Mouse (Mus musculus) forebrain, embryonic 14.5 days (tissue): ENCODE results near the gene Gnas. TPM values are rescaled to one million over a fixed set of nuclear protein-coding genes. Genes with fewer than 3 reads are reported as not detected.
"Not testable (repeated sequence)": the region's sequence is repeated elsewhere in the genome, so short reads cannot be mapped to it uniquely, and the experiment has no call there.

Experiments
- ATAC-seq: fragments of 200-750 bp; cut with Nextera tagmentation; 2 replicates; pipeline ENCODE4 v1.8.0; 2017; ENCODE audit warnings: mild to moderate bottlenecking, moderate library complexity
- DNase-seq: peaks from one replicate; pipeline ENCODE4 v3.0.0-alpha.2; 2015; ENCODE audit warnings: low spot score
- H3K27ac ChIP-seq: fragments of 300-500 bp; sonication (generic); 2 replicates; pipeline ENCODE4 v1.5.1; 2014; ENCODE audit warnings: low read depth, mild to moderate bottlenecking, control low read depth, low read length, moderate library complexity
- H3K27me3 ChIP-seq: fragments of 300-500 bp; sonication (generic); replicated peaks from 2 replicates; pipeline ENCODE4 v1.6.1; 2014; ENCODE audit warnings: low read length, control low read depth, mixed read lengths; ENCODE audit not compliant: control insufficient read depth, insufficient read depth
- H3K36me3 ChIP-seq: fragments of 300-500 bp; sonication (generic); 2 replicates; pipeline ENCODE4 v1.6.1; 2014; ENCODE audit warnings: low read length, control low read depth; ENCODE audit not compliant: control insufficient read depth, insufficient read depth
- H3K4me1 ChIP-seq: fragments of 300-500 bp; sonication (generic); 2 replicates; pipeline ENCODE4 v1.6.1; 2014; ENCODE audit warnings: antibody characterized with exemption, low read length, control low read depth; ENCODE audit not compliant: control insufficient read depth, insufficient read depth
- H3K4me2 ChIP-seq: fragments of 300-500 bp; sonication (generic); 2 replicates; pipeline ENCODE4 v1.6.1; 2014; ENCODE audit warnings: mild to moderate bottlenecking, control low read depth, low read length
- H3K4me3 ChIP-seq: fragments of 300-500 bp; sonication (generic); 2 replicates; pipeline ENCODE4 v1.5.1; 2014; ENCODE audit warnings: low read depth, low read length, control low read depth
- H3K9ac ChIP-seq: fragments of 300-500 bp; sonication (generic); 2 replicates; pipeline ENCODE4 v1.6.1; 2014; ENCODE audit warnings: mild to moderate bottlenecking, low read length, control low read depth, moderate library complexity
- H3K9me3 ChIP-seq: fragments of 300-500 bp; sonication (generic); replicated peaks from 2 replicates; pipeline ENCODE4 v1.6.1; 2016; ENCODE audit warnings: low read length, control low read depth, mixed read lengths; ENCODE audit not compliant: control insufficient read depth
- WGBS: fragments of 180-500 bp; shearing (Covaris S2); extraction: QIAGEN DNeasy Blood & Tissue Kit; methylation state at CpG from one replicate; pipeline ENCODE4 v1.1.7; 2014; 5-methylcytosine and 5-hydroxymethylcytosine counted together
- polyA plus RNA-seq: library from polyadenylated mRNA; unstranded; fragments of >200 nt; fragmentation: Nextera tagmentation; extraction: Ambion mirVana; gene quantifications from 2 replicates; pipeline ENCODE4 v1.2.1, GENCODE M21; 2014

The Gnas gene
- polyA plus RNA-seq, 1 experiment from 2014 or later: 966 TPM

DNA sequence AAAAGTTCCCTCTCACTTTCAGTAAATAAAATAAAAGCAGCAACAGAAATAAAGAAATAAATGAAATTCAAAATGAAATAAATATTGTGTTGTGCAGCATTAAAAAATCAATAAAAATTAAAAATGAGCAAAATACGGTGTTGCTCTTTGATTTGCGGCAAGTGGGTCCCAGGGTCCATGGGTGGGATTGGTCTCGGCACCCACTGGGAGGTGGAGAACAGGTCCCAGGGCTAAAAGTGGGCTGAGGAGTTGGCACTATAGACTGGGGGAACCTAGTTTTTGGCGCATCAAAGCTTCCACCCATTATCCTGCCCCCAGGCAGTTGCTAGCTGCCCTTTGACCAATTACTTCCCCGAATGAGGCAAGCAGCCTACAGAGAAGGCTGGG lies 62.5 kb downstream of the Gnas start, which contains the start of gene Gm20721:
Gene Gm20721 (minus strand): TSS at position 101 of the 387 bp plus-strand sequence.
- no peak within 1 kb of the TSS for H3K27ac ChIP-seq
- H3K4me2 ChIP-seq: no peak within 1 kb of the TSS
- no peak within 1 kb of the TSS for H3K4me3 ChIP-seq
- no peak for DNase-seq
- no peak for ATAC-seq
- WGBS: 95% methylated on average over 5 of the region's 5 CpGs
- H3K27me3 ChIP-seq: no peaks in the 10 kb centered on the region
- H3K4me1 ChIP-seq: peaks cover 25% of the 10 kb centered on the region
- H3K9me3 ChIP-seq: no peaks in the 10 kb centered on the region
- H3K36me3 ChIP-seq: peaks cover 37% of the 10 kb centered on the region
- no peak within 1 kb of the TSS for H3K9ac ChIP-seq

GRCm38 (mm10) chr2:174346999-174347668 lies 63.0 kb downstream of the Gnas start:
- Histone ChIP-seq H3K36me3 (peaks cover 37% of the 10 kb centered on the region), H3K4me1 (peaks cover 25% of the 10 kb centered on the region)
- H3K27me3 ChIP-seq, ATAC-seq, H3K9ac ChIP-seq, DNase-seq, H3K9me3 ChIP-seq, H3K27ac ChIP-seq, H3K4me2 ChIP-seq, H3K4me3 ChIP-seq: not testable (repeated sequence)
- 95% methylated on average over 2 of the region's 2 CpGs for WGBS

DNA sequence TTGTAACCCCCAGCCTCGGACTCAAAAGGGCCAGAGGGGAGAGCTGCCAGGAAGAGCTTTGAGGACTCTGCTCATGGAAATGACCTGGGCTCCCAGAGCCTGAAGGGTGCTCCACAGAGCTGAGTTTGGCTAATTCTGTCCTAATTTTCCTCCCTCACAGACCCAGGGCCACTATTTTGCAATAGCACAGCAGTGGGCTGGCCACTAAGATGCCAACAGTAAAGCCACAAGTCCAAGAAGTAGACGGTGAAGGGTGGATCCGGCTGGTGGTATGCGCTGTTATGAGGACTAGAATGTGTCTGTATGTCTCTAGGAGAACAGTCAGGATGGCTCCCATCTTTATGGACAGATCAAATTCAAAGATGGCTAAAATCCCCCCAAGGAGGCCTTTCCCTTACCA lies 74.4 kb downstream of the Gnas start:
- no peak overlapping the region for H3K4me3 ChIP-seq
- H3K27ac ChIP-seq: no peak overlapping the region
- no peaks in the 10 kb centered on the region for H3K36me3 ChIP-seq
- H3K9me3 ChIP-seq: no peaks in the 10 kb centered on the region
- no peak overlapping the region for H3K9ac ChIP-seq
- ATAC-seq: no peak
- no peak for DNase-seq
- no peaks in the 10 kb centered on the region for H3K27me3 ChIP-seq
- H3K4me1 ChIP-seq: no peaks in the 10 kb centered on the region
- 93% methylated on average over 4 of the region's 4 CpGs for WGBS
- no peak overlapping the region for H3K4me2 ChIP-seq

- DNase-seq (no peak), ATAC-seq (no peak)
- Histone ChIP-seq H3K9me3 (no peaks in the 10 kb centered on the region), H3K27me3 (no peaks in the 10 kb centered on the region), H3K4me1 (no peaks in the 10 kb centered on the region), H3K4me3 (no peak overlapping the region), H3K9ac (no peak overlapping the region), H3K36me3 (no peaks in the 10 kb centered on the region), H3K27ac (no peak overlapping the region), H3K4me2 (no peak overlapping the region)
- 79% methylated on average over 4 of the region's 4 CpGs for WGBS
These were observed 75.5 kb downstream of the Gnas start for GRCm38 (mm10) chr2:174359656-174360055.

DNA sequence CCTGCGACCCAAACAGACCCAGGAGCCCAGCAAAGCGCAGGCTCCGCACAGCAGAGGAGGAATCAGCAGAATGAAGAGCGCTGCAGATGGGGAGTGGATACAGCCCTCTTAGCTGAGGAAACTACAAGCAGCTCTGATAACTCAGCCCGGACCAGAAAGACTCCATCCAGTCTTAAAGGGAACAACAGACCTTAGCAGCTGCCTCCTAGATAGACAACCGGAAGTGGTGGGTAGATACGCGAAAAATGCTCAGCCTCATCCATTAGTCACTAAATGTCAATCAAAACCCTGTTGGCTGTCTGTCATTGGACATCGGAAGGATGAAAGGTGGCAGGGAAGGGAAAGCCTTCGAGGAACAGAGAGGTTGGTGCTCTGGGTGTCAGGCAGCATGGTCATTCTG lies 82.5 kb downstream of the Gnas start:
- Histone ChIP-seq H3K27me3 (no peaks in the 10 kb centered on the region), H3K4me1 (no peaks in the 10 kb centered on the region), H3K4me3 (no peak overlapping the region), H3K9ac (no peak overlapping the region), H3K4me2 (no peak overlapping the region), H3K9me3 (no peaks in the 10 kb centered on the region), H3K36me3 (no peaks in the 10 kb centered on the region), H3K27ac (no peak overlapping the region)
- no peak for DNase-seq
- 86% methylated on average over 10 of the region's 10 CpGs for WGBS
- ATAC-seq: no peak

DNA sequence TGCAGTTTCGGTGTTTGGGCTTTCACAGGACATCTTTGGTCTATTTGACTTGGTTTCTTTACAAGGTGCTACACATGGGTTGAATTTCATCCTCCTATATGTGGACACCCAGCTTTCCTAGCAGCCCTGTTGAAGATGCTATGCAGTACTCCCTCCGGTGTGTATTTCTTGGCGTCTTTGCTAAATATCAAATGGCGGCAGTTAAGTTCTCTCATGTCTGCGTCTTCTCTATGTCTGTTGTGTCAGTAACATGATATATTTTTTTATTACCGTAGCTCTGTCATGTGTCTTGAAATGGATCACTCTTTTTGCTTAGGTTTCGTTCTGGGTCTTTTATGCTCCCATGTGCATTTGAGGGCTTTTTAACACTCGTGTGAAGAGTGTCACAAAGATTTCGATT lies 96.9 kb downstream of the Gnas start:
- ATAC-seq: no peak
- Histone ChIP-seq H3K36me3 (no peaks in the 10 kb centered on the region), H3K4me2 (no peak overlapping the region), H3K27me3 (no peaks in the 10 kb centered on the region), H3K27ac (no peak overlapping the region), H3K4me1 (no peaks in the 10 kb centered on the region), H3K4me3 (no peak overlapping the region), H3K9ac (no peak overlapping the region), H3K9me3 (no peaks in the 10 kb centered on the region)
- WGBS: 94% methylated on average over 9 of the region's 9 CpGs
- no peak for DNase-seq

DNA sequence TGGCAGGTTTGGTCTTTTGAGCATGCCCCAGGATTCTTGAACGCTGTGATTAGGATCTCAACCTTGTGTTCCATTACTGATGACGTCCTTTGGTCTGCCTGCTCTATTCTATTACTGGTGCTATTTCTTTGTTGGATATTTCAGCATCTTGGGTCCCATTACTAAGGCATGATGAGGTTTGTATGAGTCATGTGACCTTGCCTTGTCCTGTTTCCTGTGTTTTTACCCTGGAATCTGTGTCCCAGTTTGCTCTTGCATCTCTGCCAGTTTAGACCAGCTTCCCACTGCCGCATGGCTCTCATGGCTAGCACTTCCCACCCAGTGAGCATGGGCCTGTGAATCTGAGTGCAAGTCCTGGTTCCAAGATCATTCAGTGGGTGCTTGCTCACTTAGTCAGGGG lies 107.8 kb downstream of the Gnas start:
- H3K27ac ChIP-seq: no peak overlapping the region
- H3K4me3 ChIP-seq: no peak overlapping the region
- no peaks in the 10 kb centered on the region for H3K36me3 ChIP-seq
- no peak overlapping the region for H3K4me2 ChIP-seq
- 92% methylated on average over 3 of the region's 3 CpGs for WGBS
- H3K27me3 ChIP-seq: no peaks in the 10 kb centered on the region
- H3K9ac ChIP-seq: no peak overlapping the region
- no peaks in the 10 kb centered on the region for H3K9me3 ChIP-seq
- DNase-seq (no peak), ATAC-seq (no peak)
- H3K4me1 ChIP-seq: no peaks in the 10 kb centered on the region

- no peaks in the 10 kb centered on the region for H3K27me3 ChIP-seq
- DNase-seq (no peak), ATAC-seq (no peak)
- H3K27ac ChIP-seq: no peak overlapping the region
- no peaks in the 10 kb centered on the region for H3K9me3 ChIP-seq
- WGBS: 57% methylated on average over 9 of the region's 9 CpGs
- H3K4me1 ChIP-seq: no peaks in the 10 kb centered on the region
- no peaks in the 10 kb centered on the region for H3K36me3 ChIP-seq
- H3K4me3 ChIP-seq: no peak overlapping the region
- H3K4me2 ChIP-seq: no peak overlapping the region
- no peak overlapping the region for H3K9ac ChIP-seq
These were observed 108.4 kb downstream of the Gnas start for GRCm38 (mm10) chr2:174392554-174392953.

GRCm38 (mm10) chr2:174393383-174393782 lies 109.3 kb downstream of the Gnas start:
- Histone ChIP-seq H3K27me3 (no peaks in the 10 kb centered on the region), H3K4me2 (no peak overlapping the region), H3K4me3 (no peak overlapping the region), H3K4me1 (no peaks in the 10 kb centered on the region), H3K9me3 (no peaks in the 10 kb centered on the region), H3K9ac (no peak overlapping the region), H3K36me3 (no peaks in the 10 kb centered on the region), H3K27ac (no peak overlapping the region)
- ATAC-seq (no peak), DNase-seq (no peak)
- 85% methylated on average over 5 of the region's 5 CpGs for WGBS
